Mouse (Mus musculus): ENCODE measurements around the gene Abca2. TPM values are rescaled to one million over a fixed set of nuclear protein-coding genes. Genes with fewer than 3 reads are reported as not detected.
A peak's percentile ranks its signal among the peaks of the same experiment; 100 is the strongest.
"Not testable (repeated sequence)": the region's sequence is repeated elsewhere in the genome, so short reads cannot be mapped to it uniquely, and the experiment has no call there.

Gene Abca2
- total RNA-seq (2014; fragmentation: Nextera tagmentation) (54.8 and 56.4 TPM in 2 replicates), total RNA-seq (2017) (21.0 and 23.1 TPM in 2 replicates)

GRCm38 (mm10) chr2:25428442-25429236 lies at the start of gene Abca2:
TSS of gene Abca2 (plus strand) at chr2:25428703.
- peak; percentile 65 for ATAC-seq (replicated peaks; ENCODE audit: poor library complexity, severe bottlenecking)

- ATAC-seq (replicated peaks; ENCODE audit: poor library complexity, severe bottlenecking): no peak
Measured at GRCm38 (mm10) chr2:25384492-25384891, 44.0 kb upstream of the Abca2 start.

DNA sequence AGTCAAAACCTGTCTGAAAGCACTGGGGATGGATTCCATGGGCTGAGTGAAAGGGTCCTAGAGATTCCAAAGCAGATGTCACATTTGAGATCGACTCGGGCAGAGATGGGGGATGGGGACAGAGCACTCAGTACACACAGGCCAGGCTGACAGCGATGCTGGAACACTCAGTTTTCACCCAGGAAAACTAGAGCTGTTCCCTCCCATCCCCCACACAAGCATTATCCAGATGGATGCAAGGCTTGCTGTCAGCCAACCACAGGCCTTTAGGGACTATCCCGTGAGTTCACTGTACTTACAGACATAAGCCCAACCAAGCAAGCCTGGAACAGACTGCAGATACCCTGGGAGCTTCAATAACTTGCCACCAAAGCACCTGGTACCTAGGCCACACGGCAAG lies 37.2 kb upstream of the Abca2 start:
- no peak for ATAC-seq (replicated peaks; ENCODE audit: poor library complexity, severe bottlenecking)

- ATAC-seq (replicated peaks; ENCODE audit: poor library complexity, severe bottlenecking): no peak
Measured at GRCm38 (mm10) chr2:25394281-25395221, 34.0 kb upstream of the Abca2 start.

DNA sequence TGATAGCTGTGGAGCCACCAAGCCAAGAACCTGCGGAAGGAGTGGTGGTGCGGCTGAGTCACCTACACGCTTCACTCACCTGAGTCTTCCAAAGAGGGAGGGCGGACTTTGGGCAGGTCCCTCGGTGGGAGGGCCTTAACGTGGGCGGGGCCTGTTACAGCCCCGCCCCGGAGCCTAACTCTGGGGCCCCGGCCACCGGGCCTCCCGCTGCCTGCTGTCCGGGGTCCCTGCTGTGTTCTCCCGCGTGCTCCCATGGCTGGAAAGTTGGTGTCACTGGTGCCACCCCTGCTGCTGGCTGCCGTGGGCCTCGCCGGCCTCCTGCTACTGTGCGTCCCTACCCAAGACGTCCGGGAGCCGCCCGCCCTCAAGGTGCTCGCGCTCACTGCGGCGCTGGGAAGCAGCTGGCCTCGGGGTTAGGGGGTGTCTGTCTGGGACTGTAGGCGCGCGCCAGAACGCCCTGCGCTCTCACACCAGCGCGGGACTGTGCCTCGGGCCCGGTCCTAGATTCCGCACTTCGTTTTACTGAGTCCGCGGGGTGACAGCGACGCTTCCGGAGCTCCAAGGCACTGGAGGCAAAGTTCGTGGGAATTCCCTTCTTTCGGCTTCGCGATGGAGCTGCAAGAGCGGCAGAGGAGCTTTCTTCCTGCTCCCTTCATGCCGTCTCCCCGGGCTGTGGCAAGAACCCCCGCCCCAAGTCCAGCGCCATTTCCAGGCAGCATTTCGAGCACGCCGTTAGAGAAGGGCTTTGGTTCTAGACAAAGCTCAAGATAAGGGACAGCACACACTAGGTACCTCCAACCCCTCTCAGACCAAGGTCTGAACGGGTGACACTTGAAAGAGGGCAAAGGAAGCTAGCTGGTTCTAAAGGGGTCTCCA lies 32.5 kb upstream of the Abca2 start, which contains the start of gene Entpd2:
Entpd2 (plus strand) TSS at position 154 of the 876 bp plus-strand sequence.
- peak; percentile 40 for ATAC-seq (replicated peaks; ENCODE audit: poor library complexity, severe bottlenecking)

DNA sequence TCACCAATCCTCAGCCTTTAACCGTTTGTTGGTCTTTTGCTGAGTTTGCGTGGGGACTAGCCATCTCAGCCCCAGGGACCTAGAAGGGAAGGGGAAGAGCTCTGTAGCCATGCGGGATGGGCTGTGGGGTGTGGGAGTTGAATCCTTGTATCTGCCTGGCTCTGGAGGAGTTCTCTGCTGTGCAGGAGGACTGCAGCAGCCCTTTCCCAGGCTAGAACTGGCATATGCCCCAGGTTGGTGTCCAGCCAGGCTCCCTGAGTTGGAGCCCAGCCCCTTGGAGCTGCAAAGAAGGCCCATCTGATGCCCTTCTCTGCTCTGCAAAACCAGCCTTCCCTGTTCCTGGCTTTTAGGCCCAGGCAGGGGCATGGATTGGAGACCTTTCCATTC lies 31.9 kb upstream of the Abca2 start:
- ATAC-seq (replicated peaks; ENCODE audit: poor library complexity, severe bottlenecking): no peak

DNA sequence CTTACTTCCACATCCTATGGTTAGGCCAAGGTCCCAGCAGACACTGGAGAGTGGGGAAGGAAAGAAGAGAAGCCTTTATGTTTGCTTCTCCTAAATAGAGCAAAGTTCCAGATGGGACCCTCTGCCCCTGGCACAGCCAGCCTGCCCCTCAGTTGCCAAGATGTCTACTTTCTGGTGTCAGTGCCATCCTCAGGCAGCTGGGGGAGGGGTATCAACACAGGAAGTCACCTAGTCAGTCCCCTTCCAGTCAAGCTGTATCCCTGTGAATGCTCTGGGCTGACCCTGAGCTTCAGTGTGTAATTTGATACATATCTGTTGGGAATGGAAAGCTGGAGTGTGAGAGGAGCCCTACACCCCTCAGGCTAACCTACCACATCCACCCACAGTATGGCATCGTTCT lies 31.5 kb upstream of the Abca2 start:
- ATAC-seq (replicated peaks; ENCODE audit: poor library complexity, severe bottlenecking): no peak

DNA sequence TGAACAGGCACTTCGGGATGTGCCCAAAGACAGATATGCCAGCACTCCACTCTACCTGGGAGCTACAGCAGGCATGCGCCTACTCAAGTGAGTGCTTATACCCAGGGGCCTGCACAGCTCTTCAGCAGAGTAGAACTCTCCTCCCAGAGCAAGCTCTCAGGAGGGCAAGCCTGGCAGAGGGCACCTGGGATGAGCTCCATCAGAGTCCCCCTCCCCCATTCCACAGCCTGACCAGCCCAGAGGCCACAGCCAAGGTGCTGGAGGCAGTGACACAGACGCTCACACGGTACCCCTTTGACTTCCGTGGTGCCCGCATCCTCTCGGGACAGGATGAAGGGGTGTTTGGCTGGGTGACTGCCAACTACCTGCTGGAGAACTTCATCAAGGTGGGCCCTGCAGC lies 30.4 kb upstream of the Abca2 start:
- ATAC-seq (replicated peaks; ENCODE audit: poor library complexity, severe bottlenecking): no peak

- no peak for ATAC-seq (replicated peaks; ENCODE audit: poor library complexity, severe bottlenecking)
Measured at GRCm38 (mm10) chr2:25399051-25399450, 29.5 kb upstream of the Abca2 start, which contains the start of gene Npdc1. TSS of gene Npdc1 (plus strand) at chr2:25399351.

GRCm38 (mm10) chr2:25400291-25400690 lies 28.2 kb upstream of the Abca2 start:
- no peak for ATAC-seq (replicated peaks; ENCODE audit: poor library complexity, severe bottlenecking)

- ATAC-seq (replicated peaks; ENCODE audit: poor library complexity, severe bottlenecking): peak; percentile 39
Measured at GRCm38 (mm10) chr2:25400764-25401163, 27.7 kb upstream of the Abca2 start.

- peak; percentile 80 for ATAC-seq (replicated peaks; ENCODE audit: poor library complexity, severe bottlenecking)
Measured at GRCm38 (mm10) chr2:25402377-25402971, 26.0 kb upstream of the Abca2 start.

GRCm38 (mm10) chr2:25402972-25403601 lies 25.4 kb upstream of the Abca2 start:
- ATAC-seq (replicated peaks; ENCODE audit: poor library complexity, severe bottlenecking): peak; percentile 26

- ATAC-seq (replicated peaks; ENCODE audit: poor library complexity, severe bottlenecking): no peak
Measured at GRCm38 (mm10) chr2:25403994-25404393, 24.5 kb upstream of the Abca2 start.

DNA sequence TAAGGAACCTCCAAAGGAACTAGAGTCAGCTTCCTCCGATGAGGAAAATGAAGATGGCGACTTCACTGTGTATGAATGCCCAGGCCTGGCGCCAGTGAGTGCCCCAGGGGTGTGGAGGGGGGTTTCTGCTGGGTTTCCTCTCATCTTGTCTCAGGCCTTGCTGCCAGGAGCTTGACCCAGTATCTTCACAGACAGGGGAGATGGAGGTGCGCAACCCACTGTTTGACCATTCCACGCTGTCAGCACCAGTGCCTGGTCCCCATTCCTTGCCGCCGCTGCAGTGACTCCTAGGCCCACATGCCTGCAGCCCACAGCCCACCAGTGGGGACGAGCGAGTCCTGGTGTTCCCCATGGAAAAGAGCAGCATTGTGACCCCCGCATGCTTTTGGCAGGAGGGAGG lies 19.6 kb upstream of the Abca2 start:
- ATAC-seq (replicated peaks; ENCODE audit: poor library complexity, severe bottlenecking): no peak

DNA sequence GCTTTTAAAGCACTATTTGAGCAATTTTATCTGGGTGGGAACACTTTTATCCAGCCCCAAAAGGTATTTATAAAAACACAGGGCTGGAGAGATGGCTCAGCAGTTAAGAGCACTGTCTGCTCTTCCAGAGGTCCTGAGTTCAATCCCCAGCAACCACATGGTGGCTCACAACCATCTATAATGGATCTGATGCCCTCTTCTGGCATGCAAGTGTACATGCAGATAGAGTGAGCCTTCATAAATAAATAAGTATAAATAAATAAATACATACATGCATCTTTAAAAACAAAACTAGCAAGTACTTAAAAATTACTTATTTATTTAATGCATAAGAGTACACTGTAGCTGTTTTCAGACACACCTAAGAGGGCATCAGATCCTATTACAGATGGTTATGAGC lies 15.1 kb upstream of the Abca2 start:
- ATAC-seq (replicated peaks; ENCODE audit: poor library complexity, severe bottlenecking): not testable (repeated sequence)

- no peak for ATAC-seq (replicated peaks; ENCODE audit: poor library complexity, severe bottlenecking)
Measured at GRCm38 (mm10) chr2:25417426-25417825, 11.1 kb upstream of the Abca2 start.

- peak; percentile 19; the same call in 1 of the 2 replicates for ATAC-seq (replicated peaks; ENCODE audit: poor library complexity, severe bottlenecking)
Measured at GRCm38 (mm10) chr2:25421896-25422295, 6.6 kb upstream of the Abca2 start.
